Mouse (Mus musculus) CD4-positive naive resting alpha-beta T cell, adult 76 days (primary cell): ENCODE data around the gene Muc4. TPM values are rescaled to one million over a fixed set of nuclear protein-coding genes. Genes with fewer than 3 reads are reported as not detected.

Experiments
- total RNA-seq: library from RNA; stranded (reverse); gene quantifications from one replicate; pipeline ENCODE4 v1.2.4, GENCODE M21; 2023

The Muc4 gene
- total RNA-seq: not detected

DNA sequence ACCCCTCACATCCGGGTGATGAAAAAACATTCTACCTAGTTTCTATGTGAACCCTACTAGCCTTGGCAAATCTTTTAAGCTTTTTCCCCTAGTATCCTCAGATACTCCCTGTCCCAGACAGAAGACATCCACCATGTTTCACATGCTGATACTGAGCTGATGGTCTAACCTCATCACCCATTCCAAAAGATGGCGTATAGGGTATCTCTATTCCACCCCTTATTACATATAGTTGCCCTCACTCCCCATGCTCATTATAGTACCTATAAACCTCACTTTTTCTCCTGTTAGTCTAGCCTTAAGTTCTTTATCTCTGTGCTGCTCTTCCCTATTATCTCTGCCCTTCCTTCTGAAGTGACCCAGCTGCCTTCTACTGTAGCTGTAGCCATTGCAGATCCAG, at the start of gene Muc4:
Gene Muc4 (plus strand): TSS at position 301 of the 400 bp plus-strand sequence.

DNA sequence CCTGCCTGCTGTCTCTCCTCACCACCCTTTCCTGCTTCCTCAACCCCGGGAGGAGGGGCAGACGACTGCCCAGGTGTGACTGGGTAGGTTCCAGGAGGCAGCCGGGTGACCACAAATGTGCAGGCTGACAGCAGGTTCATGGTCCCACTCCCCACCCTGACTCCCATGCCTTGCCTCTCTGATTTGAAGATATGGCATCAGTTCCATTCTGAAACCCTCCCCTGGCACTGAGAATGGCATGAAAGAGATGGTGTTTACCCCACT, 61.7 kb downstream of the Muc4 start, which contains the start of gene Muc20:
Gene Muc20 (minus strand): TSS at position 10 of the 264 bp plus-strand sequence.

GRCm38 (mm10) chr16:32810321-32810720, 74.6 kb downstream of the Muc4 start, which contains the start of gene Smbd1:
Smbd1 (minus strand) TSS chr16:32810477.

Other genes with a start within 250 kb of the Muc4 start
- gene Slc51a, start 248.0 kb upstream of the Muc4 start, total RNA-seq: not detected
- not detected for gene Zdhhc19, start 239.6 kb upstream of the Muc4 start, total RNA-seq
- 69.4 TPM for gene Tfrc, start 127.0 kb upstream of the Muc4 start, total RNA-seq
- gene Tnk2, start 92.0 kb upstream of the Muc4 start, total RNA-seq: 66.5 TPM
- not detected for gene Muc20, start 61.5 kb downstream of the Muc4 start, total RNA-seq
- not detected for gene Smbd1, start 74.6 kb downstream of the Muc4 start, total RNA-seq
- gene Fyttd1, start 141.6 kb downstream of the Muc4 start, total RNA-seq: 66.5 TPM
- gene Rubcn, start 141.9 kb downstream of the Muc4 start, total RNA-seq: 21.1 TPM
- gene Lrch3, start 178.2 kb downstream of the Muc4 start, total RNA-seq: 91.7 TPM